Mouse (Mus musculus) bone marrow, adult 2 months (tissue): Measurements from ENCODE around the gene Tmem50a.

Experiments
- CTCF ChIP-seq: fragments of 200-500 bp; IDR thresholded peaks from 2 replicates; pipeline ENCODE4 v1.5.1; 2011; ENCODE audit warnings: low read length, control low read depth; ENCODE audit not compliant: control insufficient read depth, insufficient read depth
- POLR2A ChIP-seq: fragments of 200-500 bp; IDR thresholded peaks from 2 replicates; pipeline ENCODE4 v1.6.1; 2011; ENCODE audit warnings: low read depth, mild to moderate bottlenecking, control low read depth, low read length, borderline replicate concordance; ENCODE audit not compliant: control insufficient read depth

GRCm38 (mm10) chr4:134869068-134869730, 45.6 kb downstream of the Tmem50a start:
- TF ChIP-seq CTCF: no peak
- TF ChIP-seq POLR2A: peak; percentile 45; the same call in 1 of the 2 replicates
